Mouse (Mus musculus): Measurements from ENCODE around the gene Gm2564. TPM values are rescaled to one million over a fixed set of nuclear protein-coding genes. Genes with fewer than 3 reads are reported as not detected.

The Gm2564 gene
- 0.24 TPM in 1 of 2 replicates, not detected in the other for polyA plus RNA-seq (2012; rRNA removed)

GRCm38 (mm10) chr4:42629419-42629818 lies at the start of gene Gm2564:
Gm2564 (plus strand) TSS chr4:42629719.

GRCm38 (mm10) chr4:42611895-42612294 lies 17.6 kb upstream of the Gm2564 start, which contains the start of gene Gm10591:
Gm10591 (plus strand) TSS chr4:42612195.

GRCm38 (mm10) chr4:42654951-42655350 lies 25.4 kb downstream of the Gm2564 start, which contains the start of gene Ccl27b:
Ccl27b (plus strand) TSS chr4:42655251.

GRCm38 (mm10) chr4:42661793-42662192 lies 32.3 kb downstream of the Gm2564 start, which contains the start of gene Il11ra2:
Il11ra2 (minus strand) TSS chr4:42661893.

Other genes starting within 250 kb of the Gm2564 start
- gene Gm21586, start 190.3 kb upstream of the Gm2564 start, polyA plus RNA-seq (2012; rRNA removed) = not detected in 2 replicates
- 0.80 and 1.0 TPM in 2 replicates for gene Gm2163, start 163.0 kb upstream of the Gm2564 start, polyA plus RNA-seq (2012; rRNA removed)
- 0.32 and 0.38 TPM in 2 replicates for gene Fam205a2, start 101.5 kb upstream of the Gm2564 start, polyA plus RNA-seq (2012; rRNA removed)
- not detected in 2 replicates for gene Gm10591, start 17.5 kb upstream of the Gm2564 start, polyA plus RNA-seq (2012; rRNA removed)
- gene Ccl27b, start 25.5 kb downstream of the Gm2564 start, polyA plus RNA-seq (2012; rRNA removed) = 1.7 and 3.6 TPM in 2 replicates
- 0.05 and 0.11 TPM in 2 replicates for gene Il11ra2, start 32.2 kb downstream of the Gm2564 start, polyA plus RNA-seq (2012; rRNA removed)
- gene 4930578G10Rik, start 105.8 kb downstream of the Gm2564 start, polyA plus RNA-seq (2012; rRNA removed) = 0.17 and 0.22 TPM in 2 replicates
- 0.19 and 0.23 TPM in 2 replicates for gene Ccl19, start 126.9 kb downstream of the Gm2564 start, polyA plus RNA-seq (2012; rRNA removed)
- gene Ccl21a, start 144.3 kb downstream of the Gm2564 start, polyA plus RNA-seq (2012; rRNA removed) = 0.40 and 0.76 TPM in 2 replicates
- gene Fam205a1, start 224.2 kb downstream of the Gm2564 start, polyA plus RNA-seq (2012; rRNA removed) = 0.01 and 0.03 TPM in 2 replicates
- gene Gm12394, start 227.1 kb downstream of the Gm2564 start, polyA plus RNA-seq (2012; rRNA removed) = 0.12 TPM in 2 replicates
- not detected in 2 replicates for gene Fam205c, start 244.5 kb downstream of the Gm2564 start, polyA plus RNA-seq (2012; rRNA removed)

Data from central nervous system, embryonic 18 days (tissue).